Mouse (Mus musculus) G1E-ER4 (cell line): ENCODE measurements around the gene Ints6. TPM values are rescaled to one million over a fixed set of nuclear protein-coding genes. Genes with fewer than 3 reads are reported as not detected.

ENCODE experiments used
- GATA1 ChIP-seq: IDR thresholded peaks from one replicate; pipeline ENCODE4 v1.8.0; 2012; ENCODE audit warnings: low read length, inconsistent platforms
- polyA plus RNA-seq: library from polyadenylated mRNA; stranded (reverse); fragments of >175 nt; gene quantifications from 2 replicates; pipeline ENCODE4 v1.2.3, GENCODE M21; 2012

Gene Ints6
- polyA plus RNA-seq = 20.1 and 20.5 TPM in 2 replicates

- no peak for TF ChIP-seq GATA1
Observed at GRCm38 (mm10) chr14:62761036-62761881, at the start of gene Ints6. Gene Ints6, minus strand, starts transcription at chr14:62761169.

GRCm38 (mm10) chr14:62808661-62809523, 47.9 kb upstream of the Ints6 start:
- no peak for TF ChIP-seq GATA1

- no peak for TF ChIP-seq GATA1
Observed at GRCm38 (mm10) chr14:62806921-62807320, 46.0 kb upstream of the Ints6 start.

- no peak for TF ChIP-seq GATA1
Observed at GRCm38 (mm10) chr14:62803204-62803603, 42.2 kb upstream of the Ints6 start.

- TF ChIP-seq GATA1 = no peak
Observed at GRCm38 (mm10) chr14:62800791-62801190, 39.8 kb upstream of the Ints6 start.

GRCm38 (mm10) chr14:62798608-62799101, 37.7 kb upstream of the Ints6 start:
- TF ChIP-seq GATA1 = no peak

- TF ChIP-seq GATA1 = no peak
Observed at GRCm38 (mm10) chr14:62795719-62796118, 34.8 kb upstream of the Ints6 start.

- no peak for TF ChIP-seq GATA1
Observed at GRCm38 (mm10) chr14:62789282-62789681, 28.3 kb upstream of the Ints6 start.

GRCm38 (mm10) chr14:62782981-62783380, 22.0 kb upstream of the Ints6 start:
- no peak for TF ChIP-seq GATA1

- TF ChIP-seq GATA1 = peak; percentile 90
Observed at GRCm38 (mm10) chr14:62780520-62781316, 19.7 kb upstream of the Ints6 start.

GRCm38 (mm10) chr14:62778095-62778494, 17.1 kb upstream of the Ints6 start:
- no peak for TF ChIP-seq GATA1

GRCm38 (mm10) chr14:62775034-62775433, 14.1 kb upstream of the Ints6 start:
- TF ChIP-seq GATA1 = no peak

- no peak for TF ChIP-seq GATA1
Observed at GRCm38 (mm10) chr14:62774246-62774645, 13.3 kb upstream of the Ints6 start.

GRCm38 (mm10) chr14:62773766-62774165, 12.8 kb upstream of the Ints6 start:
- no peak for TF ChIP-seq GATA1

- no peak for TF ChIP-seq GATA1
Observed at GRCm38 (mm10) chr14:62765398-62765797, 4.4 kb upstream of the Ints6 start.
